ENCODE assay signal across 13 mouse cellular contexts in the genomic region with DNA sequence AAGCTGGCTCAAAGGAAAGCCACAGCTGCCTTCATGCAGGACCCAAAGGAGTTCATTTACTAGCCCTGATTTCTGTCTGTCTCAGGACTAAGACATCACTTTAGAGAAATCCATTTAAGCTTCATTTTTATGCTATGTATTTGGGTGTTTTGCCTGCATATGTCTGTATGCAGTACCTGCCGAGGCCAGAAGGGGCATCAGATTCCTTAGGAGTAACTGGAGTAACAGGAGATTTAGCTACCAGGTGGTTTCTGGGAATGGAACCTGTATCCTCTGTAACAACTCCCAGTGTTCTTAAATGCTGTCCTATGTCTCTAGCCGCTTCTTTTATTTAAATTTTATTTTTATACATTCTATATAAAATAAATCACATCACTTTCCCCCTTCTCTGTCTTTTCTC. TPM values are rescaled to one million over a fixed set of nuclear protein-coding genes. Genes with fewer than 3 reads are reported as not detected.
DNase-seq lines count a peak whose midpoint lies in the region; ATAC-seq and TF ChIP-seq lines count a peak whose summit lies in the region.
"Had no signal": no experiment of that assay in that cellular context is flagged by ENCODE, and none has a peak within 500 bp of the region (broad histone marks: within the 10 kb centered on the region; RNA-seq: fewer than 3 reads in every experiment).

No protein-coding gene starts in this region.

- H3K9me3 ChIP-seq in kidney, postnatal 0 days (replicated peaks; ENCODE audit: low read length), result no peaks in the 10 kb centered on the region; the same call in 1 of the 2 replicates
- H3K9me3 ChIP-seq in kidney, embryonic 14.5 days (ENCODE audit: control insufficient read depth, low read length), result peaks cover 8% of the 10 kb centered on the region
- H3K9me3 ChIP-seq: lung, embryonic 15.5 days had no signal

- no peak overlapping the region for H3K4me2 ChIP-seq in kidney, postnatal 0 days (ENCODE audit: low read length)
- no peak overlapping the region for H3K4me2 ChIP-seq in kidney, embryonic 14.5 days (replicated peaks; ENCODE audit: low read depth, low read length)
- H3K4me2 ChIP-seq: lung, embryonic 15.5 days had no signal

- no peak overlapping the region for H3K9ac ChIP-seq in kidney, postnatal 0 days (ENCODE audit: low read depth, low read length)
- H3K9ac ChIP-seq in kidney, embryonic 14.5 days (ENCODE audit: low read depth, low read length), result no peak overlapping the region
- H3K9ac ChIP-seq: lung, embryonic 15.5 days had no signal

- no peak for ATAC-seq in kidney, postnatal 0 days (replicated peaks; ENCODE audit: low FRiP score, low read depth)
- no peak for ATAC-seq in kidney, embryonic 14.5 days (ENCODE audit: low FRiP score, low TSS enrichment)
- ATAC-seq: inflammation-experienced regulatory T-cells, adult 6 months had no signal

- WGBS in kidney, postnatal 0 days, result 49% methylated on average over 2 of the region's 2 CpGs
- 54% methylated on average over 2 of the region's 2 CpGs for WGBS in kidney, embryonic 14.5 days

- H3K4me1 ChIP-seq in kidney, postnatal 0 days (replicated peaks; ENCODE audit: insufficient read depth, low read length), result no peaks in the 10 kb centered on the region
- H3K4me1 ChIP-seq in kidney, embryonic 14.5 days (ENCODE audit: control insufficient read depth, insufficient read depth, low read length), result no peaks in the 10 kb centered on the region
- H3K4me1 ChIP-seq: lung, embryonic 15.5 days had no signal

- no peaks in the 10 kb centered on the region for H3K27me3 ChIP-seq in kidney, postnatal 0 days (ENCODE audit: insufficient read depth, low read length)
- H3K27me3 ChIP-seq in kidney, embryonic 14.5 days (ENCODE audit: control insufficient read depth, insufficient read depth, low read length), result no peaks in the 10 kb centered on the region
- H3K27me3 ChIP-seq: lung, embryonic 15.5 days had no signal

- DNase-seq in kidney, postnatal 0 days (ENCODE audit: low spot score), result no peak
- DNase-seq in 3T3-L1 (ENCODE audit: low read depth, low spot score), result peak; percentile 50
- DNase-seq in ES-CJ7 (ENCODE audit: low read depth, low spot score), result peak; percentile 64
- DNase-seq in induced T-regulatory cell, adult 2 months (ENCODE audit: low read depth), result peak; percentile 48
- DNase-seq in left cerebral cortex, adult 11 months (ENCODE audit: low spot score), result no peak
- no peak for DNase-seq in gastrocnemius, postnatal 10 days
- DNase-seq in layer of hippocampus, adult 8-10 months (ENCODE audit: low spot score in 2 of 2), result no peak
- DNase-seq: cerebellum, postnatal 36 days; layer of hippocampus, postnatal 36 days had no signal

- H3K27ac ChIP-seq in kidney, postnatal 0 days, result no peak overlapping the region
- H3K27ac ChIP-seq in kidney, embryonic 14.5 days (ENCODE audit: low read depth, low read length), result no peak overlapping the region
- H3K27ac ChIP-seq: lung, embryonic 15.5 days had no signal

- H3K36me3 ChIP-seq in kidney, postnatal 0 days (ENCODE audit: insufficient read depth, low read length), result no peaks in the 10 kb centered on the region
- no peaks in the 10 kb centered on the region for H3K36me3 ChIP-seq in kidney, embryonic 14.5 days (ENCODE audit: control insufficient read depth, insufficient read depth, low read length)
- H3K36me3 ChIP-seq: lung, embryonic 15.5 days had no signal

- H3K4me3 ChIP-seq in kidney, postnatal 0 days (replicated peaks; ENCODE audit: low read depth, low read length), result no peak overlapping the region
- H3K4me3 ChIP-seq in kidney, embryonic 14.5 days (ENCODE audit: low read length), result no peak overlapping the region
- H3K4me3 ChIP-seq: lung, embryonic 15.5 days; myocyte had no signal

- TF ChIP-seq CTCF in kidney, postnatal 0 days (IDR thresholded peaks at IDR 0.05; ENCODE audit: low read depth), result peak; percentile 37; the same call in 1 of the 2 replicates

RNA-seq across cellular contexts. Expression of a gene that starts 30.5 kb away (rescaled TPM):
- 27.3 and 32.8 TPM in 2 replicates for polyA plus RNA-seq in kidney, postnatal 0 days (2015; fragmentation: Nextera tagmentation; extraction: Ambion mirVana)
- 41.7 and 54.0 TPM in 2 replicates for polyA plus RNA-seq in kidney, embryonic 14.5 days (2014; fragmentation: Nextera tagmentation; extraction: Ambion mirVana)
- total RNA-seq in gastrocnemius, postnatal 10 days (2021), result 10 to 100 TPM; 10.3 to 14.2 TPM
- total RNA-seq in layer of hippocampus, adult 8-10 months (2022), result 10 to 100 TPM; 40.1 to 64.3 (median 47.5) TPM

Comparison
In these comparisons a context has a peak if more than half of its experiments do, and no peak if none do; other contexts are left out.
1. DNase-seq: peak in 3T3-L1 (single experiment), ES-CJ7 (single experiment) and induced T-regulatory cell, adult 2 months (single experiment); none in kidney, postnatal 0 days (single experiment), left cerebral cortex, adult 11 months (single experiment), gastrocnemius, postnatal 10 days (single experiment) and layer of hippocampus, adult 8-10 months (0 of 2).